Mouse (Mus musculus): ENCODE results near the gene Adam30.

DNA sequence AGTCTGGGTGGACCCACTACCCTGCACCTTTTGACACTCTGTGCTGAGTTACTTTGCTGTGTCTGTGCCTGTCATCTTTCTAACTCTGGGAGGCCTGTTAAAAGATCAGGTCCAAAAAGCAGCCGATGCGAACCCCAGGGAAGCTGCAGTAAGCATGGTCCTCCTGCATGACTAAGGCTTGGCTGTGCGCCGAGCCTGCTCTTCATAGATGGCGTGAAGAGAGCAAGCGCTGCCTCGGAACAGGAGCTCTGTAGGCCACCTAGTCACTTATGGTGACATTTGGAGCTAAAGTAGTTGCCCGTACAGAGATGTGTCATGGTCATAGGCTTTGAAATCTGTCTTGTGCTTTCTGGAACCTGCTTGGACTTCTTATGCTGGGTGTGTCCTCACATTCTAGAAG, 27.8 kb upstream of the Adam30 start:
- TF ChIP-seq CTCF (IDR thresholded peaks at IDR 0.05), result no peak
- TF ChIP-seq POLR2A (IDR thresholded peaks at IDR 0.05; ENCODE audit: insufficient read depth, low read depth, low read length), result no peak
- no peak for TF ChIP-seq EP300 (IDR thresholded peaks at IDR 0.05; ENCODE audit: insufficient read depth, low read depth, low read length)
